Mouse (Mus musculus) right cerebral cortex, postnatal 4 days (tissue): Measurements from ENCODE around the gene Angel1.

Source experiments
- DNase-seq: peaks from one replicate; pipeline ENCODE4 v3.0.0-alpha.2; 2022

Gene Angel1

GRCm38 (mm10) chr12:86678591-86679545 lies 47.4 kb downstream of the Angel1 start, which contains the start of gene Vash1:
Gene Vash1, plus strand, starts transcription at chr12:86678700.
- peak; percentile 78 for DNase-seq

- DNase-seq = no peak
Measured at GRCm38 (mm10) chr12:86672507-86672906, 53.8 kb downstream of the Angel1 start.

- DNase-seq = no peak
Measured at GRCm38 (mm10) chr12:86672105-86672504, 54.2 kb downstream of the Angel1 start.

- no peak for DNase-seq
Measured at GRCm38 (mm10) chr12:86668404-86668803, 57.9 kb downstream of the Angel1 start.

- DNase-seq = no peak
Measured at GRCm38 (mm10) chr12:86665656-86666055, 60.6 kb downstream of the Angel1 start.

GRCm38 (mm10) chr12:86660466-86660865 lies 65.8 kb downstream of the Angel1 start:
- no peak for DNase-seq

- no peak for DNase-seq
Measured at GRCm38 (mm10) chr12:86659447-86659968, 66.8 kb downstream of the Angel1 start.

- DNase-seq = peak; percentile 80
Measured at GRCm38 (mm10) chr12:86652570-86653041, 73.7 kb downstream of the Angel1 start.

GRCm38 (mm10) chr12:86651301-86651860 lies 74.9 kb downstream of the Angel1 start:
- DNase-seq = no peak
